In genomic region chr9:118489579-118490019, GRCm38 (mm10) we compare ENCODE assay signal across 8 mouse cellular contexts. TPM values are rescaled to one million over a fixed set of nuclear protein-coding genes. Genes with fewer than 3 reads are reported as not detected.
DNase-seq lines count a peak whose midpoint lies in the region; ATAC-seq and TF ChIP-seq lines count a peak whose summit lies in the region.

No protein-coding gene starts in this region.

- no peak for DNase-seq in Patski (ENCODE audit: low read depth, low spot score)
- peak; percentile 81 for DNase-seq in cerebellum, adult 8-10 months
- DNase-seq in forebrain, postnatal 0 days = peak; percentile 87
- peak; percentile 86 for DNase-seq in hindbrain, embryonic 11.5 days (ENCODE audit: low spot score)
- peak; percentile 46 for DNase-seq in layer of hippocampus, adult 9-10 months (ENCODE audit: low spot score)
- peak; percentile 79 for DNase-seq in lung, postnatal 10 days
- DNase-seq in retina, postnatal 1 day = peak; percentile 84
- peak; percentile 53 to 76 for DNase-seq in urinary bladder, postnatal 4 days (ENCODE audit: low spot score in 2 of 2)

- no peak overlapping the region for H3K9ac ChIP-seq in forebrain, postnatal 0 days
- 0 out of 2 replicates have a peak overlapping the region, but pooled peaks have one; percentile 29 for H3K9ac ChIP-seq in hindbrain, embryonic 11.5 days (ENCODE audit: low read depth, low read length)

- WGBS in forebrain, postnatal 0 days = 0% methylated on average over 16 of the region's 16 CpGs
- WGBS in hindbrain, embryonic 11.5 days = under 1% methylated on average over 16 of the region's 16 CpGs

- peak overlapping the region; percentile 49 for H3K4me2 ChIP-seq in forebrain, postnatal 0 days (ENCODE audit: low read depth)
- H3K4me2 ChIP-seq in hindbrain, embryonic 11.5 days (replicated peaks; ENCODE audit: low read depth, low read length) = peak overlapping the region; percentile 46; the same call in 1 of the 2 replicates

- CTCF ChIA-PET in Patski (lab: Charles Lee) = interaction anchor here (0.6 to 1.8 kb wide), 8 partner anchors 11 to 441 kb away, joined by 3 to 12 read pairs (median 4); partner anchors contain the start of genes Eomes and Golga4

- TF ChIP-seq CTCF in Patski (IDR thresholded peaks at IDR 0.05) = peak; percentile 97
- peak; percentile 93 for TF ChIP-seq CTCF in forebrain, postnatal 0 days (IDR thresholded peaks at IDR 0.05; ENCODE audit: low read depth)

- no peak overlapping the region for H3K27ac ChIP-seq in forebrain, postnatal 0 days (ENCODE audit: low read depth, low read length)
- H3K27ac ChIP-seq in hindbrain, embryonic 11.5 days (ENCODE audit: low read depth, low read length) = no peak overlapping the region

- no peaks in the 10 kb centered on the region for H3K9me3 ChIP-seq in forebrain, postnatal 0 days (ENCODE audit: low read length)
- no peaks in the 10 kb centered on the region for H3K9me3 ChIP-seq in hindbrain, embryonic 11.5 days (ENCODE audit: control insufficient read depth, low read length)

- peaks cover 20% of the 10 kb centered on the region for H3K27me3 ChIP-seq in Patski
- H3K27me3 ChIP-seq in forebrain, postnatal 0 days (ENCODE audit: insufficient read depth, low read length) = peaks cover 26% of the 10 kb centered on the region
- H3K27me3 ChIP-seq in hindbrain, embryonic 11.5 days (ENCODE audit: control insufficient read depth, insufficient read depth, low read length) = peaks cover 48% of the 10 kb centered on the region

- H3K4me3 ChIP-seq in forebrain, postnatal 0 days (ENCODE audit: low read depth, low read length) = no peak overlapping the region; the same call in 1 of the 2 replicates
- H3K4me3 ChIP-seq in hindbrain, embryonic 11.5 days (ENCODE audit: low read depth, low read length) = peak overlapping the region; percentile 21; the same call in 1 of the 2 replicates

- ATAC-seq in Patski = peak; percentile 96
- peak; percentile 88 for ATAC-seq in forebrain, postnatal 0 days
- peak; percentile 76 for ATAC-seq in hindbrain, embryonic 11.5 days (ENCODE audit: low FRiP score)

- in situ Hi-C loops in Patski (cut with MboI; ENCODE audit: low pct_unique_long_range_greater_than_20kb) = loop anchor here (5.0 kb wide), 1 partner anchor 447 kb away; the partner anchor contains the start of gene Azi2

- H3K4me1 ChIP-seq in forebrain, postnatal 0 days (ENCODE audit: insufficient read depth) = peaks cover 18% of the 10 kb centered on the region; the same call in 1 of the 2 replicates
- H3K4me1 ChIP-seq in hindbrain, embryonic 11.5 days (replicated peaks; ENCODE audit: control insufficient read depth, insufficient read depth, low read length) = no peaks in the 10 kb centered on the region

- H3K36me3 ChIP-seq in forebrain, postnatal 0 days (ENCODE audit: insufficient read depth) = no peaks in the 10 kb centered on the region
- no peaks in the 10 kb centered on the region for H3K36me3 ChIP-seq in hindbrain, embryonic 11.5 days (ENCODE audit: control insufficient read depth, insufficient read depth, low read length)

- POLR2A ChIA-PET in Patski (lab: Charles Lee) = no interaction called here

RNA-seq across cellular contexts. Expression of gene Eomes, which starts 11.6 kb away (rescaled TPM):
- 0.59 TPM for polyA plus RNA-seq in Patski (2021)
- 9.2 and 11.8 TPM in 2 replicates for total RNA-seq in forebrain, postnatal 0 days (2014; rRNA removed)
- polyA plus RNA-seq in forebrain, postnatal 0 days (2015; fragmentation: Nextera tagmentation; extraction: Ambion mirVana) = 4.8 and 4.9 TPM in 2 replicates
- 0.11 TPM in 1 of 2 replicates, not detected in the other for polyA plus RNA-seq in hindbrain, embryonic 11.5 days (2014; fragmentation: Nextera tagmentation; extraction: Ambion mirVana)

RNA-seq across cellular contexts. Expression of gene Golga4, which starts 16.5 kb away (rescaled TPM):
- polyA plus RNA-seq in Patski (2021) = 96.8 TPM
- total RNA-seq in forebrain, postnatal 0 days (2014; rRNA removed) = 42.5 and 51.6 TPM in 2 replicates
- 13.1 and 23.9 TPM in 2 replicates for polyA plus RNA-seq in forebrain, postnatal 0 days (2015; fragmentation: Nextera tagmentation; extraction: Ambion mirVana)
- polyA plus RNA-seq in hindbrain, embryonic 11.5 days (2014; fragmentation: Nextera tagmentation; extraction: Ambion mirVana) = 51.5 and 64.8 TPM in 2 replicates
